Mouse (Mus musculus) induced T-regulatory cell, adult 2 months (primary cell): ENCODE measurements around the gene Mrps11.

ENCODE experiments used
- DNase-seq: peaks from one replicate; pipeline ENCODE4 v3.0.0-alpha.2; 2012; ENCODE audit warnings: low read depth

Gene Mrps11

DNA sequence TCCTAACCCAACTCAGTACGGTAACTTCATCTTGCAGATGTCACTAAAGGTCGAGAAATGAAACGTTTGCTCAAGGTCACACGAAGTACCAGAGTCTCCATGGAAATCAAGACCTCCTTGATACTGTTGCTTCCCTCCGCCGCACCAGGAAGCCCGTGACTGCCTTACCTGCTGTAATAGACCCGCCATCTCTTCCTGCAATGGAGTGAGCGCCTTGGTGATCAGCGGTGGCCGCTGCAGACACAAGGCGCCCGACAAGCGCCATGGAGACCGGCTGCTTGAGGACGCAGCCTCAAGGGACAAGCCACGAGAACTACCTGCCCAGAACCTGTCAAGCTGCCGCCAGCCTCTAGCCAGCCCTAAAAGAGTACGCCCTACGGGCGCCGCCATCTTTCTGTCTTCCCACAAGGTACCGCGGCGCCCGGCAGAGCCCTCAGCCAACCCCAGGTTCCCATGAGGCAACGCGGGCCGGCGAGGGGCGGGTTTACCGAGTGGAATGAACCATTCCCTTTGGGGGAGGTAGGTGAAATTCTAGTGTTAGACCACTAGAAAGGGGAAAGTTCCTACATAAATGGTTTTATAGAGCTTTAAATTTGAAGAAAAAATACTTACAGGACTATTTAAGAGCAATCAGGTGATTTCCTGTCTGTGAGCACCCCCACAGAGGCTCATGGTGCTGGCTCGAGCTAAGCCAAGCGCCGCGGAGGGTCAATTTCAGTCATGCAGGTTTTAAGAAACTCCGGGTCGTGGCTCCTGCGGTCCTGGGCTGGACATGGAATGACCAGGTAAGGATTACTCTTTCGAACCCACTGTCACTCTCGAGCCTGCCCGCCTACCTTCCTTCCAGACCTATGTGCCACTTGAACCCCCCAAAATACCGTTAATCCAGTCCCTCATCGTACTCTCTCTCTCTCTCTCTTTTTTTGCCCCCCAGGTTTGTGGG is at the start of gene Mrps11, which contains the start of gene Mrpl46:
Gene Mrps11 (plus strand): TSS at position 481 of the 943 bp plus-strand sequence.
Gene Mrpl46 (minus strand): TSS at position 893 of the 943 bp plus-strand sequence.
- peak; percentile 94 for DNase-seq

GRCm38 (mm10) chr7:78737196-78737595 is 45.7 kb upstream of the Mrps11 start:
- peak; percentile 20 for DNase-seq

DNA sequence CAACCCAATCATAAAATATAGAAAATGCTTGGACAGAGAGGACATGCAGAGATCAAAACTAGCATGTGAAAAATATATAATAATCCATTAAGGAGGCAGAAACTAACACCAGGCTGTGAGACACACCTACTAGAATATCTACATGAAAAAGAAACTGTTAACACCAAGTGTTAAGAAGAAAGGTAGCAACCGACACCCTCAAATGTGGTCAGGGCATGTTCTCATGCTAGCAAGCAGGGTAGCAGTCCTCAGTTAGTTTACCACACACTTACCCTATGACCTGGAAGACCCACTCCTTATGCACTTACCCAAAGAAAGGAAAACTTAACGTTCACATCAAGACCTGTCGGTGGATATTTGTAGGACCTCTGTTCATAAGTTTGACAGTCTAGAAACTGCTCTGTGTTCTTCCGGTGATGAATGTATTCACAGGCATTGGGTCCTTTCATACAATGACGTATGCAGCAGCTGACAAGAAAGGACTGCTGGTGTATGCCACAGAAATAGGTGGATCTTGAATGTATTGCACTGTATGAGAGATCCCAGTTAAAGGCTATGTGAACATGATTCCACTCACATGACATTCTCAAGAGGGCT is 45.2 kb upstream of the Mrps11 start, which contains the start of gene Ntrk3:
Gene Ntrk3 (minus strand): TSS at position 399 of the 597 bp plus-strand sequence.
- peak; percentile 68 for DNase-seq

- DNase-seq: no peak
Measured at GRCm38 (mm10) chr7:78739351-78740000, 43.4 kb upstream of the Mrps11 start.

- DNase-seq: no peak
Measured at GRCm38 (mm10) chr7:78743731-78744385, 39.1 kb upstream of the Mrps11 start.

GRCm38 (mm10) chr7:78752961-78753360 is 30.0 kb upstream of the Mrps11 start:
- no peak for DNase-seq

DNA sequence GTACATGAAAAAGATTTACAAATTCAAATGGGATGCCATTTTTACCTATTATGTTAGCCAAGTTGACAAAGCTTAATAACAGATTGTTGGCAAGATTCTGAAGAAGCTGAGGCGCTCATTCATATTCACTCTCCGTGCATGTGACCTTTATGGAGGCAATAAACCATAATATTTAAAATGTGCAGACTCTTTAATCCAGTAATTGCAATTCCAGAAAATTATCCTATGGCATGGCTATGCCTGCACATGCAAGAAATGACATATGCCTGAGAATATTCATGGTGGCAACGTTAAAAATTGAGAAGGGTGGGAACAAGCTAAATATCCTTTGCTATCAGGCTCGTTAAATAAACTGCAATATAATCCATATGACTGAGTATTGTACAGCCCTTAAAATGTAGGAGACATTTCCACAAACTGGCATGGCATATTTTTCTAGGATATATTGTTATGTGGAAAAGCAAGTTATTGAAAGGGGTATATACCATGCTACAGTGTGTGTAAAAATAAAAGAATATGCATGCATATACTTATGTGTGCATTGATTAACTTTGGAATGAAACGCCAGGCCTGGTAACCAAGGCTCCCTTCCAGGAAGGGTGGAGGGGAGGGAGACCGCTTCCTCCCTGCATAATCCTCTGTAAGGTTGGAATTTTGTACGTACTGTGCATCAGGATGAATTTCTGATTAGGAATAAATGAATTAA is 29.0 kb upstream of the Mrps11 start:
- no peak for DNase-seq

- DNase-seq: no peak
Measured at GRCm38 (mm10) chr7:78754458-78755000, 28.4 kb upstream of the Mrps11 start.

DNA sequence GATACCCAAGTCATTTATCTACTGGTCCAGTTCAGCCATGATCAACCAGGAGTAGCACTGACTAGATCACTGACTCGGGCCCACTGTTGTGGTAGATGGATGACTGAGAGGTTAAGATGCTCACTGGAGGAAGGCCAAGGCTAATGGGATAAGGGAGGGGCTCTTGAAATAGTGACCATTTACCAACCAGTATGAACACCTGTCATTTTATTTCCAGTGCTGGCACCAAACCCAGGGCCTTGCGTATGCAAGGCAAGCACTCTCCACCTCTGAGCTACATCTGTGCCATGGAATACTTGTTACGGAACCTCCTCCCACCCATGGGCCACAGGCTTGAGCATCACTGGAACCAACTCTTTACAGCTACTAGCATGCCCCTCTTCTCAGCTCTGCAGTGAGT is 19.1 kb upstream of the Mrps11 start:
- no peak for DNase-seq

- no peak for DNase-seq
Measured at GRCm38 (mm10) chr7:78765215-78765631, 17.7 kb upstream of the Mrps11 start.

GRCm38 (mm10) chr7:78766019-78766683 is 16.8 kb upstream of the Mrps11 start:
- peak; percentile 83 for DNase-seq

GRCm38 (mm10) chr7:78767929-78768531 is 14.9 kb upstream of the Mrps11 start:
- DNase-seq: no peak

DNA sequence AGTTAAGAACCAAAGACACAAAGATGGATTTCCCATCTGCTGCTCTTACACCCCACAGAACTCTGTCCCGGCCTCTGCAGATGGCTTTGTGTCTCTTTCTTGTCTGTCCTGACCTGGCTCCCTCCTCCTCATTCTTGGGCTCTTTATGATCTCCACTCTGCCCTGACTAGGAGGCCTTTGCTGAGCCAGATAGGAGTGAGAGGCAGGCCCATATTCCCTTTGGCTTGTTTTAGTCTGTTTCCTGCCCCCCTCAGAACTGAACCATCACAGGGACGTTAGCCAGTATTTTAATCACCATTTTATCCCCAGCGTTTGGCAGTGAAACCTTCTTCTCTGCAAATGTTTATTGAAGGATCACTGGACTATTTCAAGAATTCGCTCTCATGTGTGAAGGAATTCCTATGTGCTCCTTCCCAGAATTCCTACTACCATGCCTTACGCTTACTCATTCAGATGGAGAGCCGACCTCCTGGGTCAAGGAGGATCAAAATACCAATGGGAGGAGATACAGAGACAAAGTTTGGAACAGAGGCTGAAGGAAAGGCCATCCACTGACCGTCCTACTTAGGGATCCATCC is 13.8 kb upstream of the Mrps11 start:
- no peak for DNase-seq

- peak; percentile 8 for DNase-seq
Measured at GRCm38 (mm10) chr7:78770936-78771335, 12.0 kb upstream of the Mrps11 start.

- no peak for DNase-seq
Measured at GRCm38 (mm10) chr7:78778741-78779140, 4.2 kb upstream of the Mrps11 start.

DNA sequence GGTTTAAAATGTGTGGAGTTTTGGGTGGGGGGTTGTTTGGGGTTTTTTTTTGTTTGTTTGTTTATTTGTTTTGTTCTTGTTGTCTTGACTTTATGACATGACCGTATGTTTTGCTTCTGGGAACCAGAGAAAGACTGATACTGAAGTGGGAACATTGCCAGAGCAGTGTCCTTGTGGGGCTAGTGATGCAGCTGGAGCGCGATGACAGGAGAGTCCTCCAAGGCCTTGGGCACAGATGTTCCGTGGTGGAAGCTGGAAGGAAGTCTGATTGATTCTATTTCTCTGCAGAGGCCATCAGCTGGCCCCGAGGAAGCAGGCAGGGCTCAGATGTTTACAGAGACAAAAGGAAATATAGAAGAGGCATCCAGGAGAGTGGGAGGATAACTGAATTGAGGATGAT is 3.0 kb downstream of the Mrps11 start:
- no peak for DNase-seq

GRCm38 (mm10) chr7:78787793-78788380 is 5.0 kb downstream of the Mrps11 start:
- DNase-seq: no peak

DNA sequence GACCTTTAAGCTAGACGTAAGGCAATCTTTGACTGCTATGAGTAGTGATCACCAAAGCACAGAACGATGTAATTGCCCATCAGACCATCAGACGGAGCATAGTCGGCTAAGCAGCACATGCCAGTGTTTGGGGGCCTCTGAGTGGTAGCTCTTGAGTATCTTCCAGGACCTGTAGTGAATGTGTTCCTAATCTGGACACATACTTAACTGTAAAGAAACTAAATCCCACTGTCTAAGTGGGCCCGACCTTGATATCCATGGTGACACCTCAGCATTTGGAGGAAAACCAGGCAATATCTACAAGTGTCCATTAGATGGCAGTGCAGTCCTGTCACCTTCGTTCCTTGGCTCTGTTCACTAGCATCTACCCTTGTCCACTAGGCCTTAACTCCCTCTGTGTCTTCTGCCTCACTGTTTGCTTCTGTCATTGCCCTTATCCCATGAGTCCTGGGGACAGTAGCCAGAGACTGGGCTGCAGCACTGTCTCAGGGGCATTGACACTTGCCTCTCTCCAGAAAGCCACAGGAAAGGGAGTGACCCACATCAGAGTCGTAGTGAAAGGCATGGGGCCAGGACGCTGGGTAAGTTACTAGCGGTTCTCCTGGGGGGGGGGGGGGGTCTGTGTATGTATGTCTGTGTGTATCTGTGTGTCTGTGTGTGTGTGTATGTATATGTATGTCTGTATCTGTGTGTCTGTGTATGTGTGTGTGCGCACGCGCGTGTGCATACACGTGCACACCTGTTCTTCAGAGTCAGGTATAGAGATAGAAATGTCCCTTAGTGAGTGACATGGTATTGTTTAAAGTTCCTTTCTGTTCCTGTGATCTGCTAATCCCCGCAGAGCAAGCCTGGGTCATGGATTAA is 8.7 kb downstream of the Mrps11 start:
- peak; percentile 84 for DNase-seq
